Comparison of ENCODE assay signal across 8 mouse cellular contexts in genomic region chr2:22634766-22635165, GRCm38 (mm10). TPM values are rescaled to one million over a fixed set of nuclear protein-coding genes. Genes with fewer than 3 reads are reported as not detected.
A peak's percentile ranks its signal among the peaks of the same experiment; 100 is the strongest.
DNase-seq lines count a peak whose midpoint lies in the region; ATAC-seq and TF ChIP-seq lines count a peak whose summit lies in the region.
"Had no signal": no experiment of that assay in that cellular context is flagged by ENCODE, and none has a peak within 500 bp of the region (broad histone marks: within the 10 kb centered on the region; RNA-seq: fewer than 3 reads in every experiment).

No protein-coding gene starts in this region.

- H3K9me3 ChIP-seq in intestine, postnatal 0 days (ENCODE audit: control insufficient read depth), result no peaks in the 10 kb centered on the region
- H3K9me3 ChIP-seq in intestine, embryonic 15.5 days, result no peaks in the 10 kb centered on the region
- H3K9me3 ChIP-seq in CH12.LX (replicated peaks; ENCODE audit: low read length), result no peaks in the 10 kb centered on the region
- no peaks in the 10 kb centered on the region for H3K9me3 ChIP-seq in liver, postnatal 0 days (ENCODE audit: low read length)

- TF ChIP-seq RAD21 in CH12.LX (IDR thresholded peaks at IDR 0.05; ENCODE audit: low read depth, low read length), result peak; percentile 46

- 34% methylated on average over 8 of the region's 8 CpGs for WGBS in intestine, postnatal 0 days
- WGBS in intestine, embryonic 15.5 days, result 41% methylated on average over 8 of the region's 8 CpGs
- 42% methylated on average over 8 of the region's 8 CpGs for WGBS in liver, postnatal 0 days (ENCODE audit: insufficient replicate concordance)

- DNase-seq in CH12.LX (ENCODE audit: extremely low read depth) (peak; percentile 34), adipocyte (ENCODE audit: low spot score) (peak; percentile 2)
- no peak for DNase-seq in liver, postnatal 0 days
- no peak for DNase-seq in left cerebral cortex, adult 11 months (ENCODE audit: low spot score)
- no peak for DNase-seq in spleen, postnatal 14 days (ENCODE audit: low spot score in 2 of 2)

- dilution Hi-C loops in CH12.LX (cut with MboI; ENCODE audit: extremely low pct_ligation_motif_present, extremely low pct_unique_long_range_greater_than_20kb, low sequenced_read_pairs), result no loop called here

- H3K4me2 ChIP-seq in intestine, postnatal 0 days (replicated peaks; ENCODE audit: low read depth), result no peak overlapping the region
- H3K4me2 ChIP-seq in intestine, embryonic 15.5 days (replicated peaks), result no peak overlapping the region
- H3K4me2 ChIP-seq in CH12.LX (ENCODE audit: insufficient read depth, low read depth, poor library complexity, severe bottlenecking), result peak overlapping the region; percentile 44; the same call in 1 of the 2 replicates
- H3K4me2 ChIP-seq in liver, postnatal 0 days (ENCODE audit: low read depth, low read length), result no peak overlapping the region

- no peak for ATAC-seq in intestine, postnatal 0 days
- no peak for ATAC-seq in intestine, embryonic 15.5 days
- ATAC-seq in liver, postnatal 0 days, result no peak

- TF ChIP-seq CTCF in intestine, postnatal 0 days (IDR thresholded peaks at IDR 0.05; ENCODE audit: low read depth), result peak; percentile 73
- peak; percentile 65 to 77; a peak in 3 of 4 replicates for TF ChIP-seq CTCF in CH12.LX (conservative IDR thresholded peaks at IDR 0.05 in 1 of 2, IDR thresholded peaks at IDR 0.05 in 1 of 2; ENCODE audit: low read depth in 2 of 2, low read length in 2 of 2)
- TF ChIP-seq CTCF in liver, postnatal 0 days (IDR thresholded peaks at IDR 0.05; ENCODE audit: low read depth), result peak; percentile 68

- H3K27ac ChIP-seq in intestine, postnatal 0 days (ENCODE audit: low read depth, low read length), result no peak overlapping the region
- H3K27ac ChIP-seq in intestine, embryonic 15.5 days, result no peak overlapping the region
- no peak overlapping the region for H3K27ac ChIP-seq in CH12.LX (ENCODE audit: insufficient read depth, low read depth)
- H3K27ac ChIP-seq in liver, postnatal 0 days (ENCODE audit: low read depth), result no peak overlapping the region
- H3K27ac ChIP-seq: macrophage had no signal

- H3K27me3 ChIP-seq in intestine, postnatal 0 days (replicated peaks; ENCODE audit: control insufficient read depth, insufficient read depth, low read length), result no peaks in the 10 kb centered on the region
- H3K27me3 ChIP-seq in intestine, embryonic 15.5 days (replicated peaks), result no peaks in the 10 kb centered on the region
- no peaks in the 10 kb centered on the region for H3K27me3 ChIP-seq in CH12.LX (replicated peaks)
- no peaks in the 10 kb centered on the region for H3K27me3 ChIP-seq in liver, postnatal 0 days (ENCODE audit: insufficient read depth, low read length)

- H3K79me2 ChIP-seq in CH12.LX (replicated peaks; ENCODE audit: control insufficient read depth, extremely low read depth, insufficient read depth, poor library complexity, severe bottlenecking), result no peaks in the 10 kb centered on the region

- TF ChIP-seq POLR2A in CH12.LX (IDR thresholded peaks at IDR 0.05; ENCODE audit: low read depth, low read length), result no peak

- H3K4me1 ChIP-seq in intestine, postnatal 0 days (replicated peaks; ENCODE audit: control insufficient read depth, insufficient read depth, low read length), result no peaks in the 10 kb centered on the region
- H3K4me1 ChIP-seq in intestine, embryonic 15.5 days (replicated peaks), result no peaks in the 10 kb centered on the region
- no peaks in the 10 kb centered on the region for H3K4me1 ChIP-seq in CH12.LX (ENCODE audit: control insufficient read depth in 1 of 2, insufficient read depth in 2 of 2)
- H3K4me1 ChIP-seq in liver, postnatal 0 days (ENCODE audit: insufficient read depth), result no peaks in the 10 kb centered on the region

- H3K9ac ChIP-seq in intestine, postnatal 0 days (ENCODE audit: low read depth, low read length), result no peak overlapping the region
- no peak overlapping the region for H3K9ac ChIP-seq in intestine, embryonic 15.5 days
- H3K9ac ChIP-seq in CH12.LX (ENCODE audit: insufficient read depth, low read depth), result no peak overlapping the region
- H3K9ac ChIP-seq in liver, postnatal 0 days (replicated peaks), result no peak overlapping the region

- H3K4me3 ChIP-seq in intestine, postnatal 0 days (ENCODE audit: low read depth, low read length), result no peak overlapping the region
- no peak overlapping the region for H3K4me3 ChIP-seq in intestine, embryonic 15.5 days (replicated peaks)
- H3K4me3 ChIP-seq in CH12.LX (replicated peaks in 1 of 3; ENCODE audit: low read depth in 2 of 3, low read length in 2 of 3, poor library complexity in 1 of 3), result no peak overlapping the region
- H3K4me3 ChIP-seq in liver, postnatal 0 days (ENCODE audit: low read depth, low read length), result no peak overlapping the region

- H3K36me3 ChIP-seq in intestine, postnatal 0 days (ENCODE audit: control insufficient read depth, insufficient read depth), result no peaks in the 10 kb centered on the region
- no peaks in the 10 kb centered on the region for H3K36me3 ChIP-seq in intestine, embryonic 15.5 days
- H3K36me3 ChIP-seq in CH12.LX (replicated peaks in 1 of 2; ENCODE audit: control insufficient read depth in 1 of 2, insufficient read depth in 1 of 2, low read length in 1 of 2), result no peaks in the 10 kb centered on the region
- H3K36me3 ChIP-seq in liver, postnatal 0 days (replicated peaks; ENCODE audit: insufficient read depth, low read length), result no peaks in the 10 kb centered on the region

- TF ChIP-seq EP300 in CH12.LX (IDR thresholded peaks at IDR 0.05; ENCODE audit: low read length), result no peak
- no peak for TF ChIP-seq EP300 in liver, postnatal 0 days (IDR thresholded peaks at IDR 0.05; ENCODE audit: low read depth)

- in situ Hi-C loops in CH12.LX (cut with MboI; ENCODE audit: low pct_ligation_motif_present, low pct_unique_long_range_greater_than_20kb, low sequenced_read_pairs), result no loop called here

TF ChIP-seq in CH12.LX, 34 proteins besides CTCF, POLR2A, EP300 and RAD21:
- TF ChIP-seq SMC3 (IDR thresholded peaks at IDR 0.05; ENCODE audit: low read depth, low read length) (peak; percentile 61), ZC3H11A (IDR thresholded peaks at IDR 0.05; ENCODE audit: low read depth, low read length) (no peak), ZKSCAN1 (IDR thresholded peaks at IDR 0.05; ENCODE audit: borderline replicate concordance, low read depth, low read length) (no peak)

RNA-seq across cellular contexts. Expression of gene Gad2, which starts 12.8 kb away (rescaled TPM):
- polyA plus RNA-seq in intestine, postnatal 0 days (2015; fragmentation: Nextera tagmentation; extraction: Ambion mirVana), result not detected in 2 replicates
- 0.04 and 0.30 TPM in 2 replicates for polyA plus RNA-seq in intestine, embryonic 15.5 days (2015; fragmentation: Nextera tagmentation; extraction: Ambion mirVana)
- total RNA-seq in CH12.LX (2012; rRNA removed) (0.04 and 0.13 TPM in 2 replicates), CH12.LX (2014; rRNA removed) (not detected in 2 replicates)
- not detected in 2 replicates for polyA plus RNA-seq in CH12.LX (2012; ENCODE audit: insufficient read length, low read depth)
- not detected in 2 replicates for polyA plus RNA-seq in liver, postnatal 0 days (2015; fragmentation: Nextera tagmentation; extraction: Ambion mirVana)
- polyA plus RNA-seq: macrophage had no signal

Comparison
In these comparisons a context has a peak if more than half of its experiments do, and no peak if none do; other contexts are left out.
1. DNase-seq: peak in CH12.LX (single experiment) and adipocyte (single experiment); none in liver, postnatal 0 days (single experiment), left cerebral cortex, adult 11 months (single experiment) and spleen, postnatal 14 days (0 of 2).
2. Peak in every context shown above with its lines, with median percentiles within 50 percentile points of each other: CTCF ChIP-seq.